Mouse (Mus musculus): ENCODE measurements around the gene Eaf1. TPM values are rescaled to one million over a fixed set of nuclear protein-coding genes. Genes with fewer than 3 reads are reported as not detected.

Eaf1 gene
- polyA plus RNA-seq, 1 experiment = not detected

DNA sequence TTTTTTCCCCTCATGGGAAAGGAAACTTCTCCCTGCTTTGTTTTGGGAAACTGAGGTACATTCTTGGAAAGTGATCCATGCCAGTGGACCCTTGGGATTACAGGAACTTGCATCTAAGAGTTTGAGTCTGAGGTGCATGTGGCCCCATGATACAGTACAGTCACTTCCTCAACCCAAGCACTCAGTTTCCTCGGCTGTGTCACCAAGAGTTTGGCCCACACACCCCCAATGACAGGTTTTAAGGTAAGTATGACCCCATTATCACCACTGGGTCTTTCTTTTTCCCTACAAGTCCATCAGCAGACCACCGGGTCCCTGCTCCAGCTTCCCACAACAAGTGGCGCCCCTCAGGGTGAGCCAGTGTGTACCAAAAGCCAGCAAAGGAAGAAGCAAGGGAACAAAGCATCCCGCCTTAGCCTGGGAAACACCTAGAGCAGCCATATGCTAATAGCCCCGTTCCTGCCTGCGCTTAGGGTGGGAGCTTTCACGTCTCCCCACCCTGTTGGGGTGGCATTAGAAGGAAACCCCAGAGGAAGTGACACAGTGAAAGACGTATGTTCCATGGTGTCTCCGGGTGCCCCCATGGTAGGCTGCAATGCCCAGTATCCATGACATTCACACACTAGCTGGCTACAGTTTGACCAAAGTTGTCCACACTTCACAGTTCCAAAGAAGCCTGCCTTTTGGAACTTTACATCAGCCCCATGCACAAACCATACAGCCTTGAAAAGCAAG is 62.5 kb downstream of the Eaf1 start:
- TF ChIP-seq POLR2A (IDR thresholded peaks at IDR 0.05; ENCODE audit: insufficient read depth, low read depth, low read length) = no peak
- TF ChIP-seq CTCF (IDR thresholded peaks at IDR 0.05; ENCODE audit: insufficient read depth, low read depth, low read length) = no peak
- Histone ChIP-seq H3K4me1 (ENCODE audit: control insufficient read depth, insufficient read depth, low read length) (peaks cover 14% of the 10 kb centered on the region), H3K27ac (ENCODE audit: insufficient read depth, low read depth, low read length) (no peak overlapping the region), H3K4me3 (ENCODE audit: insufficient read depth, low read depth, low read length) (no peak overlapping the region)
- WGBS = 87% methylated on average over 9 of the region's 9 CpGs

DNA sequence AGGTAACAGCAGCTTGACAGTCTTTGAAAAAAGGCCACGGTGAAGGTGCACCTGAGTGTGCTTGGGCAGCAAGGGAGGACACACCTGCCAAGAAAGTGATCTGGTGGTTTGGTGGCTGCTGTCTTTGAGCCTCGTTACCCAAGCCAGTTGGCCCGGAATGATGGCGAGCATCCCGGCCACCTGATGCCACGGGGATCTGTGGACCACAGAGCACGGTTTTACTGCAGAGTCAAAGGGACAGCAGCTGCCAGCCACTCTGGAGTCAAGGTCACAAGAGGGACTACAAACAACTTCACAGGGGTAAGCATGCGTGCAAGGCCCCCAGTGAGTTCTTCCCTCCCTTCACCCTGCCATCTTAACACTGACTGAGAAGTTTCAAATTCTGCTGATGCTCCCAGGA is 63.1 kb downstream of the Eaf1 start:
- Histone ChIP-seq H3K27ac (ENCODE audit: insufficient read depth, low read depth, low read length) (no peak overlapping the region), H3K4me1 (ENCODE audit: control insufficient read depth, insufficient read depth, low read length) (peaks cover 14% of the 10 kb centered on the region), H3K4me3 (ENCODE audit: insufficient read depth, low read depth, low read length) (no peak overlapping the region)
- 91% methylated on average over 8 of the region's 8 CpGs for WGBS
- no peak for TF ChIP-seq CTCF (IDR thresholded peaks at IDR 0.05; ENCODE audit: insufficient read depth, low read depth, low read length)
- no peak for TF ChIP-seq POLR2A (IDR thresholded peaks at IDR 0.05; ENCODE audit: insufficient read depth, low read depth, low read length)

DNA sequence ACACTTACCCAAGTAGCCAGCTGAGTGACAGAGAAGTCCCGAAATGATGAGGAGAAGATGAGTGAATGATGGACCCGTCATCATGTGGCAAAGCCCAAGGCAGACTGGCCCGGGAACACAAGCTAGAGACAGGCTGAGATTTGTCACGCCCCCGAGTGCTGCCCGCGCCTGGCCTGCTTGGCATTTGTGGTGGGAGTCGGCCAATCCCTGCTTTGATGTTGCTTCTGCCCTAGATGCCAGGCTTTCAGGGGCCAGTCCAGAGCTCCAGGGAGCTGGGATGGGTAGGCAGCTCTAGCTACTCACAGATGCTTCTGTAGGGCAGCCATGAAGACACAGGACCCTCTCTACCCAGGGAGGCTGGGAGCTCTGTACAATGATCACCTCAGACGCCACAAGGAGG is 63.6 kb downstream of the Eaf1 start:
- Histone ChIP-seq H3K4me1 (ENCODE audit: control insufficient read depth, insufficient read depth, low read length) (peaks cover 14% of the 10 kb centered on the region), H3K27ac (ENCODE audit: insufficient read depth, low read depth, low read length) (no peak overlapping the region)
- WGBS = 81% methylated on average over 9 of the region's 9 CpGs

DNA sequence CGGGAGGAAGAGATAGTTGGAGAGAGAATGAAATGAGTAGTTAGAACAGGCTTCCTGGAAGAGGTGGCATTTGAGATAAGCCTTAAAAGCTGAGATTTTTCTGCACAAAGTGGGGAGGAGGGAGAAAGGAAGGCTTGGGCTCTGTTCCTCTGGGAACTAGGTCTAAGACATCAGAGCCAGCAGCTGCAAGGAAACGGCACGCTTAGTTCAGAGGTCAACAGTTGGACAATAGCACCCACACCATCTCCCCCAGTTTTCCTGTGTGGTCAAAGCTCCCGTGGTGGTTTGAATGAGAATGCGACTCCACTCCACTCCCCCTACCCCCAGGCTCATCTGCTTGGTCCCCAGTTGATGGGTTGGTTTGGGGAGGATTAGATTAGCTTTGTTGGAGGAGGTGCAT is 65.0 kb downstream of the Eaf1 start:
- Histone ChIP-seq H3K4me3 (ENCODE audit: insufficient read depth, low read depth, low read length) (no peak overlapping the region), H3K27ac (ENCODE audit: insufficient read depth, low read depth, low read length) (no peak overlapping the region), H3K4me1 (ENCODE audit: control insufficient read depth, insufficient read depth, low read length) (peaks cover 14% of the 10 kb centered on the region)
- TF ChIP-seq CTCF (IDR thresholded peaks at IDR 0.05; ENCODE audit: insufficient read depth, low read depth, low read length) (no peak), POLR2A (IDR thresholded peaks at IDR 0.05; ENCODE audit: insufficient read depth, low read depth, low read length) (no peak)
- 60% methylated on average over 5 of the region's 5 CpGs for WGBS

More for the DNA sequence above, 63.6 kb downstream of the Eaf1 start:
- no peak overlapping the region for H3K4me3 ChIP-seq (ENCODE audit: insufficient read depth, low read depth, low read length)
- no peak for TF ChIP-seq CTCF (IDR thresholded peaks at IDR 0.05; ENCODE audit: insufficient read depth, low read depth, low read length)
- no peak for TF ChIP-seq POLR2A (IDR thresholded peaks at IDR 0.05; ENCODE audit: insufficient read depth, low read depth, low read length)

Other genes with a start within 250 kb of the Eaf1 start
- gene Phf7, start 243.1 kb upstream of the Eaf1 start, polyA plus RNA-seq (2012; ENCODE audit: insufficient read depth, insufficient read length, low replicate concordance, missing spikeins) = not detected in 2 replicates
- gene Bap1, start 242.9 kb upstream of the Eaf1 start, polyA plus RNA-seq (2012; ENCODE audit: insufficient read depth, insufficient read length, low replicate concordance, missing spikeins) = not detected in 2 replicates
- not detected in 2 replicates for gene Dnah1, start 170.5 kb upstream of the Eaf1 start, polyA plus RNA-seq (2012; ENCODE audit: insufficient read depth, insufficient read length, low replicate concordance, missing spikeins)
- gene Capn7, start 157.8 kb upstream of the Eaf1 start, polyA plus RNA-seq (2012; ENCODE audit: insufficient read depth, insufficient read length, low replicate concordance, missing spikeins) = not detected in 2 replicates
- gene Sh3bp5, start 58.3 kb upstream of the Eaf1 start, polyA plus RNA-seq (2012; ENCODE audit: insufficient read depth, insufficient read length, low replicate concordance, missing spikeins) = not detected in 2 replicates
- not detected in 2 replicates for gene Mettl6, start 641 bp downstream of the Eaf1 start, polyA plus RNA-seq (2012; ENCODE audit: insufficient read depth, insufficient read length, low replicate concordance, missing spikeins)
- gene Colq, start 96.9 kb downstream of the Eaf1 start, polyA plus RNA-seq (2012; ENCODE audit: insufficient read depth, insufficient read length, low replicate concordance, missing spikeins) = not detected in 2 replicates
- not detected in 2 replicates for gene Gm49387, start 146.5 kb downstream of the Eaf1 start, polyA plus RNA-seq (2012; ENCODE audit: insufficient read depth, insufficient read length, low replicate concordance, missing spikeins)
- gene Btd, start 146.6 kb downstream of the Eaf1 start, polyA plus RNA-seq (2012; ENCODE audit: insufficient read depth, insufficient read length, low replicate concordance, missing spikeins) = not detected in 2 replicates
- not detected in 2 replicates for gene Hacl1, start 146.9 kb downstream of the Eaf1 start, polyA plus RNA-seq (2012; ENCODE audit: insufficient read depth, insufficient read length, low replicate concordance, missing spikeins)